Mouse (Mus musculus) cerebellum, postnatal 25 days (tissue): ENCODE results near the gene Ifitm3.
"Not testable (repeated sequence)": the region's sequence is repeated elsewhere in the genome, so short reads cannot be mapped to it uniquely, and the experiment has no call there.

ENCODE experiments used
- DNase-seq, 2 experiments: peaks; one replicate each; pipeline ENCODE4 v3.0.0; 2021; ENCODE audit warnings: mixed read lengths in 2 of 2

The Ifitm3 gene

GRCm38 (mm10) chr7:140998853-140999700, 11.5 kb downstream of the Ifitm3 start:
- DNase-seq = no peak

GRCm38 (mm10) chr7:140997817-140998216, 12.8 kb downstream of the Ifitm3 start:
- DNase-seq = no peak

- no peak for DNase-seq
These were observed 19.4 kb downstream of the Ifitm3 start for GRCm38 (mm10) chr7:140991117-140991689.

- no peak for DNase-seq
These were observed 19.9 kb downstream of the Ifitm3 start for GRCm38 (mm10) chr7:140990622-140991021.

- DNase-seq = no peak
These were observed 20.4 kb downstream of the Ifitm3 start for GRCm38 (mm10) chr7:140990185-140990584.

GRCm38 (mm10) chr7:140989022-140989421, 21.5 kb downstream of the Ifitm3 start:
- no peak for DNase-seq

- no peak for DNase-seq
These were observed 23.1 kb downstream of the Ifitm3 start for GRCm38 (mm10) chr7:140987182-140988138.

GRCm38 (mm10) chr7:140982971-140983370, 27.6 kb downstream of the Ifitm3 start:
- DNase-seq = no peak

- DNase-seq = no peak
These were observed 28.9 kb downstream of the Ifitm3 start for GRCm38 (mm10) chr7:140981704-140982103.

GRCm38 (mm10) chr7:140976720-140977119, 33.9 kb downstream of the Ifitm3 start:
- not testable (repeated sequence) for DNase-seq

GRCm38 (mm10) chr7:140975465-140975864, 35.1 kb downstream of the Ifitm3 start:
- no peak for DNase-seq

- no peak for DNase-seq
These were observed 35.6 kb downstream of the Ifitm3 start for GRCm38 (mm10) chr7:140974940-140975339.

- DNase-seq = no peak
These were observed 37.0 kb downstream of the Ifitm3 start for GRCm38 (mm10) chr7:140973396-140974165.

GRCm38 (mm10) chr7:140971479-140972171, 38.9 kb downstream of the Ifitm3 start:
- DNase-seq = no peak

GRCm38 (mm10) chr7:140970931-140971330, 39.6 kb downstream of the Ifitm3 start:
- DNase-seq = no peak

GRCm38 (mm10) chr7:140968710-140969109, 41.9 kb downstream of the Ifitm3 start:
- DNase-seq = not testable (repeated sequence)

GRCm38 (mm10) chr7:140967862-140968591, 42.5 kb downstream of the Ifitm3 start:
- DNase-seq = no peak

GRCm38 (mm10) chr7:140966921-140967320, 43.6 kb downstream of the Ifitm3 start, which contains the start of gene Ifitm1:
Gene Ifitm1, plus strand, starts transcription at chr7:140967221.
- no peak for DNase-seq

GRCm38 (mm10) chr7:140962733-140963132, 47.8 kb downstream of the Ifitm3 start:
- DNase-seq = no peak

- DNase-seq = no peak
These were observed 49.2 kb downstream of the Ifitm3 start for GRCm38 (mm10) chr7:140961416-140961815.

- no peak for DNase-seq
These were observed 50.5 kb downstream of the Ifitm3 start for GRCm38 (mm10) chr7:140960026-140960425.
